Mouse (Mus musculus): ENCODE measurements around the gene Olfr536.
"Not testable (repeated sequence)": the region's sequence is repeated elsewhere in the genome, so short reads cannot be mapped to it uniquely, and the experiment has no call there.

Gene Olfr536

DNA sequence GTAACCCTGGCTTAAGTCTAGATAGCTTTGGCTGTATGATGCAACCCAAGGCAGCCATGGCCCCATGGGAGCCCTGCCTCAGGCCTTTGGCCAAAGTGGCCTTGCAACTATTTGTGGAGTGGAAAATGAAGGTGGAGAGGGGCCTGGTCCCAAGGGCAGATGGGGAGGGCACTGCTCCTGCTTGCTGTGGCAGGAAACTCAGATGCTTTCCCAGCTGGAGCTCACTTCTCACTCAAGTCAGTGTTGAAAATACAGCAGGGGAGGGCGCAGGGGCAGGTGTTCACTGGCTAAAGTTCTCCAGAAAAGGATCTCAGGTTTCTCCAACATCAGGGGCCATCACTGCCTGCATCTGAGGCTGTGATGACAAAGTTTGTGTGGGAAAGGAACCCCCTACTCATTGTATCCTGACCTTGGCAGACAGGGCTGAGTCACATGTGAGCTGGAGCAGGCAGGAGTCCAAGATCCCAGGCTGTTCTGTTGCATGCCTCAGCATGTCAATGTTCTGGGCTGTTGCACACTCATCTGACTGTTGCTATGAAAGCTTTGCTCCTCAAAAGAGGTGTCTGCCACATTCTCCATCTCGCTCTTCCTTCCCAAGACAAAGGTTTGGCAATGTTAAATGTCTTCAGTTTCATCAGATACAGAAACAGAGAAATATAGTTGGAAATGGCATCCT, at the start of gene Olfr536:
Gene Olfr536, minus strand, starts transcription at position 51 of the 676 bp plus-strand sequence.
- DNase-seq, result not testable (repeated sequence)

DNA sequence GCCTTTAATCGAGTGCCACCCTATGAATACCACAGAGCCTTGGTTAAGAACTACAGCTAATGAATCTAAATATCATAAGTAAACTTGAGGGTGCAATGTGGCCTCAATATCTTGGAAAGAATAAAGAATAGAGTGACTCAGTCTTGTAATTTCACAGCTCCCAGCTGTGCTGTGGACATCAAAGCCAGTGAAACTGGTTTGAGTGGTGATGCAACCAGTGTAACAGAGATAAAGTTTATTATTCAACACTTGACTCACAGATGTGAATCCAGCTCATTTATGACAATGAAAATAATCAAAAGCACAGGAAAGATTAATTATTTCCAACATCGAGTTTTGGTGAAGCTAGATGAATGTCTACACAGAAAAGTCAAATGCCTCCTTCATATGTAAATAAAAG, 32.5 kb upstream of the Olfr536 start:
- DNase-seq, result no peak

DNA sequence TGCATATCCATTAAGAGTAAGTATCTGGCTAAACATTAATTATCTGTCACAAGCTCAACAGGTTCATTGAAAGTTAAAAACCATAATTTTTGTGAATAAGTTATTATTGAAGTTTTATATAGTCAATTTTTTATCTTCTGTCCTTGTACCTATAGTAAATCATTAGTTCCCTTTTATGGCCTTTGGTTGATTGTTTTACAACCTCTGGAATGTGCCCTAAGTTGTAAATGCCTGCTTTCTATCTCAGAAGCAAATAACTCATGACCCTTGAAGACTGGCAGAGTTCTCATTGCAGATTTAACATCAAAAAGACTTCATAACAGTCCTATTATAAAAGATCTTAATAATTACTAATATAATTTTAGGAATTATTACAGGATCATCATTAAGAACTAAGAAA, 12.5 kb downstream of the Olfr536 start:
- no peak for DNase-seq

DNA sequence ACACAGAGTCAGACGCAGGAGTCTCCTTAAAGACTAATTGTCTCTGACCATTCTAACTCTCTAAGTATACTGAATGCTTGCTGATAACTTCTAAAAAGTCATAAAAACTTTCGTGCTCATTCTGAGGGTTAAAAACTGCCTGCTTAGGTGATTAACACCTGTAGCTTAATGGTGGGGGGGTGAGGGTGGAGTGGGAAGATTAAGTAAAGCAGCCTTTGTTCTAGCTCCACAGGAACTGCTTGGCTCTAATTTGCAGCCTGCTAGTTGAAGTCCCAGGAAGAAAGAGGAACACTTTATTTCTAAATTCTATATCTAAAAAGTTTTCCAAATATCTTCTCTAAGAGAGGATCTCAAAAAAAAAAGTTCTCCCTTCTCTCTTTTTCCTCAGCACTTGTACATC, 13.0 kb downstream of the Olfr536 start:
- no peak for DNase-seq

DNA sequence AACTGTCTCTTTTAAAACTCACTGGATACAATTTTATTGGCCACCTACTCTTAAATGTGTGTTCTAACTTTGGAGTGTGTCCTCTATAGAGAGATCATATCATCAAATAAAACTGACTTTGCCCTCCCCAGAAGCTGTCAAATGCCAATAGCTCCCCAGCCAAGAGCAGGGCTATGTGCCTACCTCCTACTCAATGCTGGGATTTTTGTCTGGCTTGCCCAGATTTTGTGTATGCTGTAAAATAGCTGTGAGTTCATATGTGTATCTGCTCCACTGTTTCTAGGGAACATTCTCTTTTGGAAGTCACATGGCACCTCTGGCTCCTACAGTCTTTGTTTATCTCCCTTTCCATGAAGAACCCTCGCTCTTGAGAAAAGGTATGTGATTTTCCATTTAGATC, 18.2 kb downstream of the Olfr536 start:
- DNase-seq, result no peak

DNA sequence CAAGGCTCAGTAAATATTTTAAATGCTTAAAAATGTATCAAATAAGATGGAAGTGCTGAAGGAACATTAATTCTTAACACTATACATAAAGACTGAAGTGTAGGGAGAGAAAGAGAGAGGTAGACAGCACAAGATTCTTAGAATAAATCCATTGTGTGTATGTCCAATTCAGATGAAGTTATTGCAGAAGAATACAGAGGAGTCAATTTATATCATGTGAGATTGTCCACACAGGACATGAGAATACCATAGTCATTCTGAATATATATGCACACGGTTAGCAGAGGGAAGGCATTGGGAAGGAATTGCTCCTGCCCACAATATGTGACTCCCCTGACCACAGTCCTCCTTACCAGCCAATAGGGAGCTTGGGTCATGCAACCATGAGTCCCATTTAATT, 23.3 kb downstream of the Olfr536 start, which contains the start of gene Olfr535:
Gene Olfr535, plus strand, starts transcription at position 301 of the 400 bp plus-strand sequence.
- DNase-seq, result no peak

DNA sequence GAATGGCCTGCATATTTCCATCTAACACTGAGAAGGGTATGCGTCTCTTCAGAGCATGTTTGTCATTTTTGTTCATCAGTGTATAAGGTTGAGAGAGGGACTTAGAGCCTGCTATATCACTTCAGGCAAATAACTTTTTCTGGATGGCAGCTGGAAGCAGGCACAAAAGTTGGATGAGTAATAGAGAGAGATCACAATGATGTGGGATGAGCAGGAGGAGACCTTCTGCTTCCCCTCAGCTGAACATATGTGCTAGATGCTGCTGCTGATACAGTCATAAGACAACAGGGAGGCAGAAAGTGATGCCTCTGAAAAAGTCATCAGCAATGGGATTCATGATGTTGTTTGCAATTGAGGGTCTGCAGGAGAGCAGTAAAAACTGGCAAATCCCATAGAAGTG, 28.5 kb downstream of the Olfr536 start:
- no peak for DNase-seq

DNA sequence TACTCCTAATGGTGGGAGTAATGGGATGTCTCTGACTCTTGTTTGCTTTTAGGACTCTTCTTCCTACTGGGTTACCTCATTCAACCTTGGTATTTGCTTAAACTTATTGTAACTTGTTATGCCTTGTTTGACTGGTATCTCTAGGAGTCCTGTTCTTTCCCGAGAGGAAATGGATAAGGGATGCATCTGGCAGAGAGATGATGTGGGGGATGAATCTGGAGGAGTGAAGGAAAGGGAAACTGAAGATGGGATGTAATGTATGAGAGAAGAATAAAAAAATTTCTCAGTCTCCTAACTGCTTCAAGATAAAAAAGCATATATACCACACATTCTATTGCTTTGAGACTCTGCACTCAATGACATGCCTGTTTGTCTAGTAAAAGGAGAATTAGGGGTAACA, 29.3 kb downstream of the Olfr536 start:
- no peak for DNase-seq

DNA sequence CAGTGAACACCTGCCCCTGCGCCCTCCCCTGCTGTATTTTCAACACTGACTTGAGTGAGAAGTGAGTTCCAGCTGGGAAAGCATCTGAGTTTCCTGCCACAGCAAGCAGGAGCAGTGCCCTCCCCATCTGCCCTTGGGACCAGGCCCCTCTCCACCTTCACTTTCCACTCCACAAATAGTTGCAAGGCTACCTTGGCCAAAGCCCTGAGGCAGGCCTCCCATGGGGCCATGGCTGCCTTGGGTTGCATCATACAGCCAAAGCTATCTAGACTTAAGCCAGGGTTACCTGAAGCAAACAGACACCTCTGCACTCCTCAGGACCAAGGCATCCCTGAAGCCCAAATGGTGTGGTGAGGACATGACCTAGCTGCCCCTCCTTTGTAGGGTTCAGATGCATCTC, 44.1 kb downstream of the Olfr536 start, which contains the start of gene Olfr533:
Gene Olfr533, plus strand, starts transcription at position 301 of the 400 bp plus-strand sequence.
- not testable (repeated sequence) for DNase-seq

Data from kidney, postnatal 10 days (tissue).